Mouse (Mus musculus): Measurements from ENCODE around the gene Cmah.

Cmah gene

DNA sequence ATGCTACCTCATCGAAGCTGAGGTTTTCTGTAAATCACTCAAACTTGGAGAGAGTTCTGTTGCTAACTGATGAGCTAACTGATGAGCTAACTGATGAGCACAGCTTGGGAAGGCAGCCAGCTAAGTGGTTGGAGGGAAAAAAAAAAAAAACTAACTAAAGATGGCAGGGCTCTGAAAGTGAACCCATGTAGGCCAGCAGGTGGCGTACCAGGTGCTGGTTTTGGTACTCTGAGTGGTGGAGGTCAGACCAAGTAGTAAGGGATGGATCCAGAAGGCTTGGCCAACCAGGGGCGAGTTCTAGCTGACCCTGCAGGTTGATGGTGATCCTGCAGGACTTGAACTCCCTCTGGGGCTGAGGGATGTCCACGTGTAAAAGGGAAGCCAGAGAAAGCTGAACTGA, 89.2 kb downstream of the Cmah start:
- peak; percentile 79 for DNase-seq (ENCODE audit: low read depth)

DNA sequence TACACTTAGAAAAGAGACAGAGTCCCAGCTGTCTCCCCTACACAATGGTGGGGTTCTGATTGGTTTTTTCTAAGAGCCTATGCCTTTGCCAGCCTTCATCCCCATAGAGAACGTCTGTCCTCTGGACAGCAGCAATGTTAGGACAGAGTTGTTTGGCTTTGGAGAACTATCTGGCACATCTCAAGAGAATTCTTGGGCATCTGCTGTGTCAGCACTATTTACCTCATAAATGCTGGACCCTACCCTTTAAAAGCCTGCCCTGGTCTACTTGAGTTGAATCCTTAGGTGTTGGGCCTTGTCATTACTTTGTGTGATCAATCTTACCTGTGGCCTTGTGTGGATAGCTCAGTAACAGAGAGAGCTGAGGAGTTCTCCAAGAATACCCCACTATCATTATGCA, 90.8 kb downstream of the Cmah start:
- DNase-seq (ENCODE audit: low read depth), result no peak

DNA sequence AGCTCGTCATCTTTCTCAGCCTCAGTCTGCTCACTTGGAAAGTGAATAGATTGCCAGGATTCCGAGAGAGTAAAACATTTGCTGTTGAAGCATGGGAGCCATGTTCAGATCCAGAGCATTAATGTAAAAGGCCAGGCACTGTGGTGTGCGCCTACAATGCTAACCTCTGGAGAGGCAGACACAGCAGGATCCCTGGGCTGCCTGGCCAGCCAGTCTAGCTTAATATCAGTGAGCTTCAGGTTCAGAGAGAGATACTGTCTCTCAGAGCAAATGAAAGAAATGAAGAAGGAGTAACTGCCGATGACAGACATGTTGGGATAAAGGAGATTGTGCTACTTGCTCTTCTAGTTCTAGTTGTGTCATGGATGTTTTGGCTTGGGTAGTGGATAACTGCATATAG, 91.6 kb downstream of the Cmah start:
- DNase-seq (ENCODE audit: low read depth), result no peak

DNA sequence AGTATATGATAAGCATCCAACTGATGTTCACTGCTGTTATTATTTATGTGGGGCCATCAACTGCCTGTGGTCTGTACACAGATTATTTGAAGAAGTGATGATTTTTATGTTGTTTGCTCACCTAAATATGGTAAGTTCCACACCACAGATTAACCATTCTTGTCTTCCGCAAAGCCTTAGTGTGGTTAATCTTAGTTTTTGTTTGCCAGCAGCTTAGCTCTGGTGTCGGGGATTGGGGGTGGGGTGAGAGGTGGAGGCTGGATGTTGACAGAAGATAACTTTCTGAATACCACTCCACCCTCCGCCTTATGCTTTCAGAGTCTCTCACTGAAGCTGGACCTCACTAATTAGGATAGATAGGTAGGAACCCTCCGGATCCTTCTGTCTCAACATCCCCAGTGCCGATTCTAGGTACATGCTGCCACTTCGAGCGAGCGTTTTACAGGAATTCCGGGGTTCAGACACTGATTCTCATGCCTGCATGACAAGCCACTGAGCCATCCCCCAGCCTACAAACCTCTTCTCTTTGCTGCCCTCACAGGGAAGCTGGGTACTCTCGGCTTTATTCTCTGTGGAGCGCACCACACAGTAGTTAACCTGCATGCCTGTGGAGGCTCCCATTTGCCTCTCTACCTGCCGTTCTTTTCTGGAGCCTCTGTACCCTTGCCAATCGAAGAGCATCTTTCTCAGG, 92.5 kb downstream of the Cmah start:
- peak; percentile 12 for DNase-seq (ENCODE audit: low read depth)

DNA sequence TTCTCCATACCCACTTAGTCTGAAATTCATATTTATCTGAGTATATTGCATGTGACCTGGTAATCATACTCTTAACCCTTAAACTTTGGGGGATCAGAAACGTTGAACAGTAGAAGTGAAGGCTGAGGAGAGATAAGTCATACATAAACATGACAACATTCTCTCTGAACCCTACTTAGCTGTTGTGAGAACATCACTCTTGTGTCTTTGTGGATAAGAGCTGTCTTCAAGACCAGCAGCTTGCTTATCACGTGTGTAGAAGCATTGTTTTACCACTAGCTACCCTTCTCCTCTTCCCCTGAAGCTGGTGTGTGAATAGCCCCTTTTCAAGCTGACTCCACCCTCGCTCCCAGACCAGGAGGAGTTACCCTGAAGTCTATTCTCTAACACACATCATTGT, 94.8 kb downstream of the Cmah start:
- no peak for DNase-seq (ENCODE audit: low read depth)

DNA sequence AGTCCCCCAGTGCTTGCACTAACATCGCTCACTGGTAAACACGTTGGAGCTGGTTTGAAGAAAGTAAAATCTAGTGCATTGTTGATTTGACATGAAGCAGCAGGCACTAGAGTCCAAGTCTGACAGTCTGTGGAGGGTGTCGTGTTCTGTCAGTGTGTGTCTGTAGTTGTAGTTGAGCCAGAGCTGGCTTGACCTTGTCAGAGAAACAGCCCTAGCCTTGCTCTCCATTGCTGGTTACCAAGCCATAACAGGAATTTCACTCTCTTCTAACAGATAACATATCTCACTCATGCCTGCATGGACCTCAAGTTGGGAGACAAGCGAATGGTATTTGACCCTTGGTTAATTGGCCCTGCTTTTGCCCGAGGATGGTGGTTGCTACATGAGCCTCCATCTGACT, 103.0 kb downstream of the Cmah start:
- no peak for DNase-seq (ENCODE audit: low read depth)

DNA sequence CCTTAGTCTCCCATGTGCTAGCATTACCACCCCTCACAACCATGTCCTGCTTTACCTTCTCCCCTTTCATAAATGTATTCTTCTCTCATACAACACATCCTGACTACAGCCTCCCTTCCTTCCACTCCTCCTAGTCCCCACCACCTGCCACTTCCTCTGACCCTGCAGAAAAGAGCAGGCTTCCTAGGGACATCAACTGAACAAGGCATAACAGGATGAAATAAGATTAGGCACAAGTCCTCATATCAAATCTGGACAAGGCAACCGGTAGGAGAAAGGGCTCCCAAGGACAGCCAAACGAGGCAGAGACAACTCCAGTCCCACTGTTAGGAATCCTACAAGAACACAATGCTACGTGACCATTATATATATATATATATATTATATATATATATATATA, 104.4 kb downstream of the Cmah start:
- DNase-seq (ENCODE audit: low read depth), result no peak

DNA sequence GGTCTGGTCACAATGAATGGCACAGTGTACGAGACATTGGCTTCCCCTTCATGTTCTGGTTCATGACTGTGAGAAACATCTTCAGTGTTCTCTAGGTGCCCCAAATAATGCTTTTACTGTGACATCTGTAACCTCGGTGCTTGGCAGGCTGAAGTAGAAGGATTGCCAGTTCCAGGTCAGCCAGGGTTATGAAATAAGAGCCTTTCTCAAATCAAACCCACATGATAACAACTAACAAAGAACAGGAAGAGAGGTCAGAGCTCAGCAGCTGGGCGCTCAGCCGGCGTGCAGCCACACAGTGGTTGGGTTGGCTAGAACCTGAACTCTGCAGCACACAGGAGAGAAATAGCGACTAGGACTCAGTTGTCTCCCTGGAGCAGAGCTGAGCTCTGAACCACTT, 115.1 kb downstream of the Cmah start:
- peak; percentile 74 for DNase-seq (ENCODE audit: low read depth)

DNA sequence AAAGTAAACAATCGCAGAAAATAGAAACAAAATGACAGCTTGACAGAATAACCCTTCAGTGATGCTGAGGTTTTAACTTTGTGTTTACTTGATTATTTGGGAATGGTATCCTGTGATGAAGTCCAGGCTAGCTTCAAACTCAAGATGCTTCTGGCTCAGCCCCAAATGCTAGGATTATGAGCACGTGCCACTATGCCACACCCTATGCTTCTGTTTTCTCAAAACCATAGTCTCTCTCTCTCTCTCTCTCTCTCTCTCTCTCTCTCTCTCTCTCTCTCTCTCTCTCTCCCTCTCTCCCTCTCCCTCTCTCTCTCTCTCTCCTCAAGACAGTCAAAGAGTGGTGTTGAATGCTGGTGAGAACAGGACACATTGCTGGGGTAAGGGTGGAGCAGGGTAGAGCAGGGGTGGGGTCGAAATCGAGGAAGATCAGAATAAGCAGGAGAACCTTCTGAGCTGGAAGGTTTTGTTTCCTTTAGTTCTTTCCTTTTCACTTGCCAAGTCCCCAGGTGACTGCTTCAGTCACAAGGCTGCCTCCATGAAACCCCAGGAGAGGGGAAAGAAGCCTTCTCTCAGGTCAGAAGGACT, 116.7 kb downstream of the Cmah start:
- no peak for DNase-seq (ENCODE audit: low read depth)

DNA sequence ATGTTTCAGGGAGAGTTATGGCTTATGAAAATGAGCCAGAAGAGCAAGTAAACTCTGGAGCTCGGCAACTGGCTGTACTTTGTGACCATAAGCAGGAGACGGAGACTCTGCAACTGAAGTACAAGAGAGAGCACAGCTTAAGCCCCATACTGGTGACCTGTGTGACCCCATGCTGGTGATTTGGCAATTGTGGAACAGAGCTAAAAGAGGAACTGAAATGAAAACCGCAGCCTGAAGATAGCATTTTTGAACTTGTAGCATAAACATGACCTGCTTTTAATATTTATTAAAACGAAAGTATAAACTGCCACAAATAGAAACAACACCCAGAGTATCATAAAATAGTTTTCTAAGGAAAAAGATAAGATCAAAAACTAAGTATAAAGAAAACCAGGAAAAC, 117.5 kb downstream of the Cmah start:
- DNase-seq (ENCODE audit: low read depth), result peak; percentile 91

DNA sequence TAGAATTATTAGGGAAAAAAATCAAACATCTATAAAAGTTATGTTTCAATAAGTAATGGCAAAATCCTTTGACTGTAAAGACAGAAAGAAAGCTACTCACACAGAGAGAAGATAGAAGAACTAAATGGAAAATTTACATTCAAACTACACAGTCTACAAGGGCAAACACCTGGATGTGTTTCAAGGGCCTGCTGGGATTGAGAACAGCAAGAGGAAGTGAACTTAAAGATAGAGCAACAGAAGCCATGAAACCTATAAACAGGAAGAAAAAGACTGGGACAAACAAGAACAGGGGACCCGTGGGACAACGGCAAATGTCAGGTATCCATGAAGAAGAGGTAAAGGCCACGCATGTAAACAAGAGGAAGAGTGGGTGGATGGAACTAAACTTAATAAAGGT, 118.0 kb downstream of the Cmah start:
- DNase-seq (ENCODE audit: low read depth), result no peak

DNA sequence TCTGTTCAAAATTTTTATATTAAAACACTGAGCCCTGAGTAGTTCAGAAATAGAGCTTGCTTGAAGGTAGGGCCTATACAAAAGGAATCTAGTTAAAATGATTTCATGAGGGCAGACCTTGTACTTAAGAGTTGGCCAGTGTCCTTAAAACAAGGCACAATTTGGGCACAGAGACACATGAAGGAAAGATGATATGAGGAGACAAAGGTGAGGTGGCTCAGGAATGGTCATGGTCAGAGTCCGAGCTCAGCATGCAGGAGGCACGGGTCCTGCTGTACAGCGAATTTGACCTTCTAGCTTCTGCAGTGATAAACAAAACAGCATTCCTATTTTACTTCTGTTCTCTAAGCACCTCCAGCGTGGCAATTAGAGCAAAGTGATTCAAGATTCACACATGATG, 118.9 kb downstream of the Cmah start:
- no peak for DNase-seq (ENCODE audit: low read depth)

DNA sequence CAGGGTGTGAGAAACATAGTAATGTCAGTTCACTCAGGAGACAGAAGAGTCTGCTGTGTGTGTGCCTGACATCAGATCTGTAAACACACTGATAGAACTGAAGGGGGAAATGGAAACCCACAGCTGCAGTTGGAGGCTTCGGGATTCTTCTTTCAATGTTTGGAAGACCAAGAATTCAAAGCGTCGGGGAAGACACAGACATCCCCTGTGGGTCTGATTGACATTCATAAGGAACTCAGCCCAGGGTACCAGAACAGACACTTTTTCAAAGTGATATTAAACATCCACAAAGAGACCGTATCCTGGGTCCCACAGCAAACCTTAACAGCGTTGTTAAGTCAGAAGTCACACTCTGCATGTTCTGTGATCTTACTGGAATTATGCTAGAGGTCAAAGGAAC, 119.8 kb downstream of the Cmah start:
- no peak for DNase-seq (ENCODE audit: low read depth)

DNA sequence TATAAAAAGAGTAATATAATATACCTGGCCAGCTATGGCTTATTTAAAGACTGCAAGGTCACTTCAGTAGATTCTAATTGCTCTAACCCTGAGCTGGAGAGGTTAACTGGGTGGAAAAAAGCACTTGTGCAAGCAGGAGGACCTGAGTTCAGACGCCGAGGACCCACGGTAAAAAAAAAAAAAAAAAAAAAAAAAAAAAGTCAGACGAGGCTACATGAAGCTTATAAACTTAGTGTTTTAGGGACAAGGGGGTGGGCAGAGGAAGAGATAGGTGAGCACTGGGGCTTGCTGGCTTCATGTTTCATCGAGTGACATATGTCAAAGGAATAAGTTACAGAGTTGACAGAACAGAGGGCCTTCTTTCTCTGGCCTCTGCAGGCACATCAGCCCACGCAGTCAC, 121.4 kb downstream of the Cmah start:
- DNase-seq (ENCODE audit: low read depth), result no peak

DNA sequence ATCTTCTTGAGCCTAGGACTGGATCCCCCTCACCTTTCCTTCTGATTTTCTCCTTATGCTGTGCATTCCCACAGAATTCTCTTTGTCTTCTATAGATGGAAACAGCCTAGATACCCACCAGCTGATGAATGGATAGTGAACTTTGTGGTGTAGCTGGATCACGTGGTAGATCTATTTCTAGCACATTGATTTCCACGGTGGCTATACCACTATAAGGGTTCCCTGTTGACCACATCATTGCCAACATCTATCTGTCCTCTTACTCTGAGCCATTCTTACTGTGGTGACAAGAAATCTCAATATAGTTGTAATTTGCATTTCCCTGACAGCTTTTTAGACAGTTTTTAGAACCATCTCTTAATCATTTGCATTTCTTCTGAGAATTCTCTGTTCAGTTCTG, 124.3 kb downstream of the Cmah start:
- DNase-seq (ENCODE audit: low read depth), result no peak

DNA sequence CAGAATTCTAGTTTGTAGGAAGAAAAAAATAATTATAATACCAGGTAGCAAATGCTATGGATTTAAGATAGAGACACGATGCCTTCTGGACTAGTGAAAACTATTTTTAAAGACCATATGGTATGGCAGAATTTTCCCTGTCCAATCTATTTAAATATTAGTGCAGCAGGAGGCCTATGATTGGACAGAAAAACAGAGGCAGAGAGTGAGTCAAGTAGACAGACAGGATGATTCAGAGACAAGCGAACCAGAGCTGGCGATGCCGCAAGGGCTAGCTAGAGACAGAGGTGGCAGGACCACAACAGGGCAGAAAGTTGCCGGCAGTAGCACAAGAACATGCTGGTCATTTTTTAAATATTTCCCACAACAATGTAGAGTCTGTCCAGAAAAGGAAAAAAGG, 126.5 kb downstream of the Cmah start:
- no peak for DNase-seq (ENCODE audit: low read depth)

DNA sequence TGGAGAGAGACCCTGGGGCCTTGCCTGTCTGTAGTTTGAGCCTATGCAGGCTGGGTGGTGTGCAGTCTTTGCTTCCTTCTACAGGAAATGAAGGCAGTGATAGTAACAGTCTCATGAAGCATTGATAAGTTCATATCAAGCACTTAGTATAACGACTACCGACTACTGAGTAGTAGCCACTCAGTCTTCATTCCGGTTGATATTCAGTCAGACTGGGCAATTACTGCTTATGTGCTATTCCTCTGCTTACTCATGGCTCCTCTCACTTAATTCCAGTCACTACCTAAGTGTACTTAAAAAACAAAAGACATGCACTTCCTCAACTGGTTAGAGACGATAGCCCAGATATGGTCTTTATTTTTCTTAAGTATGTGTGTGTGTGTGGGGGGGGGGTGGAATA, 129.2 kb downstream of the Cmah start:
- DNase-seq (ENCODE audit: low read depth), result no peak

DNA sequence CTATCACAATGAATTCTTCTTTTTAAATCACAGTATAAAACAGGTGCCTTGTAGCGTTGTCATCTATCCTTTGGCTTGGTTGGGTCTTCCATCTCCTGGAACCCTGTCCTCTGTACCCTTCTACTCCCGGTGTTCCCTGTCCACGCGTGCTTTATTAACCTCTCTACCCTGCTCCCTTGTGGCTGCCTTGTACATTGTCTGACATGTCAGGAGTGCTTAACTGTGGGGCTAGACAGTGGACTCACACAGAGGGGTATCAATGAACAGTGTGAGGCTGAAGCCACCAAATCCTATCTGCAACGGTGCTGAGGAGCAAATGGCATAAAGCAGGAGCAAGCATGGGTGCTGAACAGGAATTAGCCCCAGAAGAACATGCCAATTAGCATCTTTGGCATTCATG, 133.3 kb downstream of the Cmah start:
- no peak for DNase-seq (ENCODE audit: low read depth)

DNA sequence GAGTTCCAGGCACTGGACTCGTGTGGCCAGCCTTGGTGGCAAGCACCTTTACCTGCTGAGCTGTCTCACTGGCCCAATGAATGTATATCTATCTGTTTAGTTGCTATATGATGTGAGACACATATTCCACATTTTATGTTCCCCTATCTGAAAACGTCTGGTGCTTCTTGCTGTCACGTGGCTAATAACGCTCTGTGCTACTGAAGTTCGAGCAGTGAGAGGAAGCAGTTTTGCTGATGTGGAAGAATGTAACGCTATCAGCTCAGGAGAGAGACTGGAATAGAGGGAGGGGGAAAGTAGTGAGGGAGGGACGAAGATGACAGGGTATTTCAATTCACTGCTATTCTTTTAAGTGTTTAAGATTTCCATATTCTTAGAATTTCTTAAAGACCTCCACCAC, 136.6 kb downstream of the Cmah start:
- no peak for DNase-seq (ENCODE audit: low read depth)

DNA sequence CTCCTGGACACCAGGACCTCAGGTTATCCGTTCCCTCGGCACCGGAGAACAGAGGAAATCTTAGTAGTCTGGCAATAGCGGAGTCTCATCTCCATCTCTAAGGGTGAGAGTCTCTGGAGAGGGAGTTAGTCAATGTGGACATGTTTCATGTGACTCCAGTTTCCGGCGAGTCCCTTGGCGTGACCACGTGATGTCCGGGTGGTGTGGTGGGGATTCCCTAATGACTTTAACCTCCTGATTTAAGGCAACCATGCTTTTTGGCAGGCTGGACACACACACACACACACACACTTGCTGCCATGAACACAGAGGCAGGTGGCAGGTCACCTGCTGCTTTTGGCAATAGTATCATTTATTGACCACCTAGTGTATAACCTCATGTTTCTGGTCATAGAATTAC, 138.8 kb downstream of the Cmah start:
- no peak for DNase-seq (ENCODE audit: low read depth)

DNA sequence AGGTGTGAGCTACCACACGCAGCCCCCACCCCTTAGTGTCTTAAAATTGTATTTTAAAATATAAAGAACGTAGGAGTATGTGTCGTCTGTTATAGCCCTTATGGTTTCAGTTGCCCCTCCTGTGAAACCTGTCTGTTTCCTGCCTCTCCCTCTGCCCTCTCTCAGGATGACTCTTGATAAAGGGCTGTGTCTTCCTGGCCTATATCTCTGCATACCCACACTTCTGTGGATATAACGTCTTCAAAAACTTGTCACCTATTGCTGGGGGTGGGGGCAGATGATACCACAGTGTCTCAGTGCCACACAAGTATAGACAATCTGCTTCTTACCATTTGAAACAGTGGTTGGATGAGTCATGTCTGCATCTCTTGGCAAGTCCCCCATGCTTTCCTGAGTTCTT, 140.6 kb downstream of the Cmah start:
- DNase-seq (ENCODE audit: low read depth), result peak; percentile 66

DNA sequence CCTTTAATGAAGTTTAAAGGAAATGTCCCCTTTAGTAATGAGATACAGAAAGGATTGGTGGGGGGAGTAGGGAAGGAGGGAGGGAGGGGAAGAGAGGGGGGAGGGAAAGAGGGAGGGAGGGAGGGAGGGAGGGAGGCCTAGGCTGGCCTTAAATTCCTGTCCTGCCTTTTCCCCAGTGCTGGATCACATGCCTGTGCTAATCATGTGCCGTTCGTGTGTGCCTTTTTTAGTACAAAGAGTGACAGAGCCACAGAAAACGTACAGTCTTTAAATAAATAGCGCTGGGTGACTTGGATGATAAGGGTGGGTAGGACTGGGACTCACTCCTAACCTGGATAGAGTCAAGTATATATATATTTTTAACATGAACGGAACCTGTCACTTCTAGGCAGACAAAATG, 150.4 kb downstream of the Cmah start:
- no peak for DNase-seq (ENCODE audit: low read depth)

DNA sequence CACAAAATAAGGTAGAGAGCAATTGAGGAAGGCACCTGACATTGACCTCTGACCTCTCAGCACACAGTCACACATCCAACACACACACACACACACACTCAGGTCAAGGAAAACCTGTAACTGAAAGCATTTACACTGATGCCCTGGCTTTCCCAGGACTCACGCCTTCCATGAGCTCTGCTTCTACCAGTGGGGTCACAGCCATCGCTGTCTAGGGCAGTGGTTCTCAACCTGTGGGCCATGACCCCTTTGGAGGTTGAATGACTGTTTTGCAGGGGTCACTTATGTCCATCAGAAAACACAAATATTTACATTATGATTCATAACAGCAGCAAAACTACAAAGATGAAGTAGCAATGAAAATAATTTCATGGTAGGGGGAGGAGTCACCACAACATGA, 152.3 kb downstream of the Cmah start:
- DNase-seq (ENCODE audit: low read depth), result no peak

DNA sequence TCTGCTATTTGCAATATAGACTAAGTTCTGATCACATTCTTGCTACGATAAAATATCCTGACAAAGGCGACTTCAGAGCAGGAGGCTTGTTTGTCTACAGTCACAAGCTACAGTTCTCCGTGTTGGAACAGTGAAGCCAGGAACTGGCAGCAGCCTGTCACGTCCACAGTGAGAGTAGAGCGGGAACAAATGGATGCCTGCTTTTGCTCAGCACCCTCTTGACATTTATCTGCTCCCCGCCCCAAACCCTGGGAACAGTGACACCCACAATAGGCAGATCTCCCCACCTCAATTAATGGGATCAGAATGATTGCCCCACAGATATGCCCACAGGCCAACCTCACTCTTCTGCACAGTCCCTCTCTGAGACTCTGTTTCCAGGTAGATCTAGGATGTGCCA, 153.6 kb downstream of the Cmah start:
- DNase-seq (ENCODE audit: low read depth), result no peak
